Mouse (Mus musculus) testis, postnatal 14 days (tissue): ENCODE results near the gene Fam76b.

Source experiments
- DNase-seq: peaks from one replicate; pipeline ENCODE4 v3.0.0; 2021; ENCODE audit warnings: low spot score

Gene Fam76b

DNA sequence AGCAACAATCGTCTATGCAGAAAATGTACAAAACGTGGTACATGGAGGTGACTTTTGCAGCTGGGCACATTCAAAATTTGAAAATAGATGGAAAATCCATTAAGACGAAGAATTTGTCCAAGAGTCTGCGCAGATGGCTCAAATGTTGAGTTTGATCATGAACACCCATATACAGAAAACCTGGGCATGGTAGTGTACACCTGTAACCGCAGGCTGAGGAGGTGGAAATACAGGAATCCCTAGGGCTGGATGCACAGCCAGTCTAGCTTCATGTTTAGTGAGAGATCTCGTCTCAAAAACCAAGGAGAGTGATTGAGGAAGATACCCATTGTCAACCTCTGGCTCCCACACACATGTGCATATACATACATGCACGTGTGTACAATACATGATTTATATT lies 44.1 kb downstream of the Fam76b start:
- DNase-seq: no peak

DNA sequence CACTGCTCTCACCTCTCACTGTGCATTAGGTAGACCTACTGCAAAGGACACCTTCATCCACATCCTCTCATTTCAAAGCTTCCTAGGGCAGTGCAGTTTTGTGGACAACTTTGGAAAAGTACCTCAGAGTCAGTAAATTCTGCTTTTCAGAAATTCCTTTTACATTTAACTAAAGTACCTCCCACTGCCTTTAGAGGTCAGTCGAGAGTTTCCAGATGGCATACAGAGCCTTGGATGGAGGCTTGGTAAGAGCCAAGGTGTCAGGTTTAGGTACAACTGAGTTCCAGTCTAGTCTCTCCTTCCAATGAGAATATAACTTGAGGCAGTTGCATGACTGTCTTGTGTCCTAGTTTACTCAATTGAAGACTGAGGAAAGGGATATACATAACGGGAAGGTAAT lies 46.8 kb downstream of the Fam76b start:
- DNase-seq: no peak

DNA sequence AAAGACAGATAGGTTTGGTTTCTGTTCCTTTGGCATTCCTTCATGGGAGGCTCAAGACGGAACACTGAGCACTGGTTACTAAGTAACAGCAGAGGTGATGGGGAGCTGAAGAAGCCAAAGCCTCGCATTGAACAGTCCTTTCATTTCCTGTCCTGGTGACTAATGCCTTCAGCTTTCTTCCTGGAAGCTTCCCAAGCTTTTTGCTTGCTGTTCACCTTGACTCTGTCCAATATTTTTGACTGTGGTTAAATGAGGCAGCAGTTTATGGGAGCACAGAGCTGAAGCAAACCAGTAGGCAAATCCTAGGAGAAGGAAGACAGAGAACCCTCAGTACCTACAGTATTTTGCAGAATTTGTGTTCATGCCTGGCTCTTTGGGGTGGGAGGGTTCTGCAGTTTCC lies 47.8 kb downstream of the Fam76b start:
- peak; percentile 19 for DNase-seq

DNA sequence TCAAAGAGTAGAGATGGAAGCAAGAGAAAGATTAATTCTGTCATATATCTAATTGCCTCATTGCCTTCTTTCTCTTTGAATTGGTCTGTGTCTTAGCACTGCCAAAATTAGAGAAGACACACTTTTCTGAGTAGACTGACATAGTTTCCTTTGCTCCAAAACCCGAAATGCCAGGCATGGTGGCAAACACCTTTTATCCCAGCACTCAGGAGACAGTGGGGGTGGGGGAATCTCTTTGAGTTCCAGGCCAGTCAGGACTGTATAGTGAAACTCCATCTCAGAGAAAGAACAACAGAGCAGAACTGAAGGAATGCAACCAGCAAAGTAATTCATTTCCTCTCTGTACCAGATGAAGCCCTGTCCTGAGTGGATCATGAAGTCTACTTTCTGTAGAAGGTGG lies 53.2 kb downstream of the Fam76b start:
- no peak for DNase-seq

DNA sequence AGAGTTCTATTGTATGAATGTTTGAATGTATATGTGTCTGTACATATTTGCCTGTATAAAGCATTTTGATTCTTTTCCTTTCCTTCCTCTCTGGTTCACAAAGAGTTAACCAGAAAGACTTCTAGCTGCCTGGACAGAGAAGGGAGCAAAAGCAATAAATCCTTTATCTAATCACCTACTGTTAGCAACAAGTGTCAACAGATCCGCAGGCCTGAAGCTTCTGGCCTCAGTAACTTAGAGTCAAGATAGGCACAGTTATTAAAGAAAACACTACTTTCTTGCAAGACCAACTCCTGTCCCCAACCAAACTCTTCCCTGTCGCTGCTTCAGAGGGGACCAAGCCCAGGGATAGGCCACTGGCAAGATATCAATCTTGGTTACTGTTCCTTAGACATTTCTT lies 55.0 kb downstream of the Fam76b start:
- DNase-seq: no peak

DNA sequence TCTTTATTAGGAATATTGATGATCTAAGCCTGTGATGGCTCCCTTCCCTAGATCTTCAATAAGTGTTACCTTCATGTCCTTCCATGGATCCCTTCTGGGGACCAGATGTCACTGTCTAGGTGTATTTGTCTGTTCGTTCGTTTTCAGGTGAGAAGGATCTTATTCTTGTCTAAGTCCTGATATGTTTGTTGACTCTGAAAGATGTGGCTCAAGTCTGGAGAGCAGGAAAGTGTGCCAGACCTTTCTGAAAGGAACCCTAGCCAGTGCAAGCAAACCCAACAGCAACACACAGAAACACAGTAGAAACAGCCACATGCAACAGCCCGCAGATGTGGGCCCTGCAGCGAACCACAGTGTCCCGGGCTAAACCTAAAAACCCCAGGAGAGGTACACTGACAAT lies 61.5 kb downstream of the Fam76b start:
- DNase-seq: no peak

DNA sequence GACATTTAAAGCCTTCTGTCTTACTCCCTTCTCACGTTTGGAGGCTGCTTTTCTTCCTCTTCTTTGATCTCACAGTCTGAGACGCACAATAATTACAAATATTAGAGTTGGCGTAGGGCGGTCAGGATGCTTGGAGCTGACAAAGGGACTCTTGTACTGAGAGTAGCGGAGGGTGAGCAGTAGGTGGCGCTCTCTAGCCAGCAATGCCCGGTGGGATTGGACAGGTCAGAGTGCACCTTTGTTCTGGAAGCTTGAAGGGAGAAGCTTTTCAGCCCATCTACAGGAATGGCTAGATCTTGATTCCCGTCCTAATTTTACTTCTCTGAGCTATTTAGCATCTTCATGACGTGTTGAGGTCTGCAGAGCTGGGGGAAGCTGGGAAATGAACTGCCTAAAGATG lies 62.1 kb downstream of the Fam76b start:
- peak; percentile 63 for DNase-seq

DNA sequence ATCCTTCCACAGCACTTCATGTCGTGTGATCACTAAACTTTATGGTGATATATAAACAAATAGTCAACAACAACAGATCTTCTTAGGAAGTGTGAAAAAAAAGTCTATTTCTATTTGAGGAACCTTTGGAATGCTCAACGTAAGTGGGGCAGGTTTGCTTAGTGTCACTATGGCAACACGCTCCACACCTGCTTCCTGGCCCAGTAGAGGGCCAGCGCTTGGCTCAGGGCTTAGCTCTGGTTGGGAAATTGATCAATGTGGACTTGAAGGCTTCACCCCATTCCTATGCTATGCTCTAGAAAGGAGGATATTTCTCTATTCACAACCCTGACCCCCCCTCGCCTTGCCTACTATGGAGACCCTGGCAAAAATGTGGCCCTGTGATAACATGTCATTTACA lies 62.7 kb downstream of the Fam76b start:
- DNase-seq: no peak

DNA sequence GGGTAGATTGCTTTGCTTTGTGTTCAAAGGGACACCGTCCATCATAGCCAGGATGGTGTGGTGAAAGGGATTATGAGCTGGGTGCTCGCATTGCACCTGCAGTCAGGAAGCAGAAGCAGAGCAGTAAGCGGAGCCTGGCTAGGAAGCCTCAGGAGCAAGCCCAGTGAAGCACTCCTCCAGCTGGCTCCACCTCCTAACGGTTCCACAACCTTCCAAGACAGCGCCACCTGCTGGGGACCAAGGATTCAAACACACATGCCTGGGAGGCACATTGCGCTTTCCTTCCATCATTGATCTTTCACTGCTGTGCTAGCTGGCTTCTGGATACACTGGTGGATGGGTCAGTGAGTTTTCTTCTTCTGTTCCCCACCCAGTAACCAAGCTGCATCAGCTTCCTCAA lies 64.4 kb downstream of the Fam76b start:
- DNase-seq: no peak

DNA sequence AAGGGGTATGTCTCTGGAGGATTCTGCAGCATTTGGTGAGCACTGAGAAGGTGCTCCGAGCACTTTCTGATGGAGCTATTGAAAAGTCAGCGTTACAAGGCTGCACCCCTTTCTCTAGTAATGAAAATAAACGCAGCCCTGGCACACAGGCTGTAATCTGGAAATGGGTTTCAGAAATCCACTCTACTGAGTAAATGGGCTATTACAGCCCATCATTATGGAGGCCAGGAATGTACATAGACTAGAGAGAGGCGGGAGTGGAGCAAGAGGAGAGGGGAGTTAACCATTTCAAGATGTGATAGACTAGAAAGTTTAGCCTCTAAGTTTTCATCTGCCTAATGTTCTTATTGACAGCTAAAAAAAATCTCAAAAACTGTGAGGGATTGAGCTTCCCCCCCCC lies 65.5 kb downstream of the Fam76b start:
- no peak for DNase-seq

DNA sequence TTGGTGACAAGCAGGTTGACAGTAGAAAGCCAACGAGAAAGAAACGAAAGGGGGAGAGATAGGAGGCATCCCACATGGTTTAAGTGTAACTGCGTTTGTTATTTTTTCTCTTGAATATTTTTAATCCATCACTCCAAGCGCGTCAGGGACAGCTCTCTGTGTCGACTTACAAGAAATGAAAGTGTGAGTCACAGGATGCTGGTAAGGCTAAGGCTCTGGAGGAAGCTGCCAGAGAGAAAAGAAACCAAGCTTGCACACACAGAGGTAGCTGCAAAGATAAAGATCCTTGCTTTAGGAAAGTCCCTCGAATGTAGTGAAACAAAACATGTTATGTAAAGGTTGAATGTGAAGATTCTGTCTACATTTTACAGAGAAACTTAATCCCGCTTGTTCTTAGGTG lies 67.0 kb downstream of the Fam76b start:
- DNase-seq: no peak

DNA sequence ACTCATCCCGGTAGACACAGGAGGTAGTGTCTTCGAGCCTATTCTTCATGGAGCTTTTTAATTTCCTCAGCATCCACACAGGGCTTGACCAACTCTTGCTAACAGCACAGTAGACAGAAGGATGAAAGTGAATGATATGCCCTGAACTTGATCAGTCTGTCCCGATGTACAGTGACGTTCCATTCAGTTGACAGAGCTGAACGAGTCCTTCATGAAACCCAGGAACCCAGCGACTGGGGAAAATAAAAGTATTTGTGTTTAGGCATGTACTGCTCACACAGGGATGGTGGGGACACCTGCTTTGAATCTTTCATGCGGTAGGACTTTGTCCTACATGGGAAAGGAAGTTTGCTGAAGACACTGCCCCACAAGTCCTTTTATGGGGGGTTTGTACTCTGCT lies 67.4 kb downstream of the Fam76b start:
- DNase-seq: no peak

DNA sequence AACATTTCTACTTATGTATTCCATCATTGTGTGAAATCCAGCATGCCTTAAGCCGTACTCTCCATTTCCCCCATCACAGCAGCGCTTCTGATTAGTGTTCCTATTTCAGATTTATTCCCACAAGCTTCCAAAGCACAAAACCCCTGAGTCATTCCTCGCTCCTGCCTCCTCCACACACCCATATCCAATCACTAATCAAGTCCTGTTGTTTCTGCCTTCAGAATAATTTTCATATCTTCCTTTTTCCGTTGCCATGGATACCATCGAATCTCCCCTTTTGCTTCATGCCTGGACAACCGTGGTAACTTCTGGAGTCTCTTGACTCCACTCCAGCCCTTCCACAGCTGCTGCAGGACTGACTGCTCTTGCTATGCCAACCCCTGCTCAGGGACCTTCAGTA lies 68.5 kb downstream of the Fam76b start:
- no peak for DNase-seq

DNA sequence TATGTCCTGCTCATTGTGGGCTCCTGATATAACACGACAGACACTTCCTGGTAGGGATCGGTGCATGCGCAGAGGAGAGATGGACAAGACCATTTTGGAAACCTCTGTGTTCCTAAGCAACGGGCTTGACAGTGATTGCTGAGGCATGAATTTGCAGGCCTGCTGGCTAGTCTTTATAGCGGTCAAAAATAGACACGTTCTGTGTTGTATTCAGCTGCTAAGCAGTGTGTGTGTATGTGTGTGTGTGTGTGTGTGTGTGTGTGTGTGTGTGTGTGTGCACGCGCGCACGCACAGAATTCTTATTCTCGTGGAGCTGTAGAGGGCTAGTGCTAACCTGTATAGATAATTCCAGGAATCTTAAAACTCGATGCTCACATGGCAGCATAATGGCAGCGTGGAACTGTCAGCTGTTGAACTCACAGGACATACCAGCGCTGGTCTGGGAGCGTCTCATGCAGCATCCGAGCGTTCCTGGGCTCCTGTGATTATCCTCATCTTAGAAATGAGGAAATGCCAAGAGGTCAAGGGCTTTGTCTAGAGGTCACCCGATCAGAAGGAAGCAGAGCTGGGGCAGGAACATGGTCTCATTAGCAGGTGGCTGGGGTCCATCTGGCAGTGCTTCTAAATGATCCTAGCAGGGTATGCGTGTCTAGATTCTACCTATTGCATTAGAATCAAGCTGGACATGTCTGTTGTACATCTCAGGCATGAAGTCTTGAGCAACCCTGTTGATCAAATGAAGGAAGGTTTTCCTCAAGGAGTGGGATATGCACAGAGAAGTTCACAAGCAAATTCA lies 71.2 kb downstream of the Fam76b start:
- DNase-seq: no peak

DNA sequence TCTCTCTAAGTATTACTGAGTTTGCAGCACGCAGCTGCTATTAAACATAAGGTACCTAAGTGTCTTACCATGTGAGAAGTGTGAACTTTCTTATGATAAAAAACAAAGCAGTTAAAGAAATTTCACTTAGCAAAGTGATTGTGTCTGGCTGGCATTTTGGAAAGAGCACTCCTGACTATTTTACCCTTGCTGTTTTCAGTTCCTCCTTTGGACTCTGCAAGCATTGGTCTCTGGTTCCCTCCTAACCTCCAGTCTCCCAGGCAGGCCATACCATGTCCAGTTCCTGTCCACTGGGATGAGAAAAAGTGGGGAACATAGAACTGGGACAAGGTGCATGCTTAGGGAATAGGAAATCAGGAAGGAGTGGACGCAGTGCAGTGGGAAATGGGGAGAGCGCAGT lies 74.5 kb downstream of the Fam76b start:
- DNase-seq: no peak

DNA sequence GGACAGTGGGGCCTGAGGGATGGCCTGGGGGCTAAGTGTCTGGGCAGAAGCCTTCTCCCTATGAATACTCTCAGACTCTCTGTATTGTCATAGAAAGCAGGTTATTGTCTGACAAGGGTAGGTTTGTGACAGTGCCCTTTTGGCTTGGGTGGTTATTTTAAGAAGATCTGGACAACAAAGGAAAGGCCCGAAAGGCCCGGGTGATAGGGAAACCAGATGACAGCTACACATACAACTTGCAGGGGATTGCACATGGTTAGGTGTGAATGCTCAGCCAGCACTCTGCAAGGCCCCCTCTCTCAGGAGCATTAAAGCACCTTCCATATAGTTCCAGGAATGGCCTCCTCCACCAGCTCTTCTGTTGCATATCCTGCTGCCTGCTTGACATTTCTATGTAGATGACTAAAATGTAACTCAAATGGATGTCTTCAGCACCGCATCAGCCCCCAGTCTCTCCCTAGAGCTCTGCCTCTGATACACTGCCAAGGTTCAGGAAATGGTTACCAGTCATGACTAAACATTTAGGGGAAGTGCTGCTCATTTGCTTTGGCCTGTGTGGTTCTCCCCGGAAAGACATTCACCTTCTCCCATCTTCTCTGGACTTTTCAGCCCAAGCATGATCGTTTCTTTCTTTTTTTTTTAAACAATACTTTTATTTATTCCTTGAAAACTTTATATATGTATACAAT lies 76.7 kb downstream of the Fam76b start:
- no peak for DNase-seq
